Mouse (Mus musculus): ENCODE measurements around the gene Arhgef17. TPM values are rescaled to one million over a fixed set of nuclear protein-coding genes. Genes with fewer than 3 reads are reported as not detected.

Gene Arhgef17
- total RNA-seq, 1 experiment from 2014 or later = 2.2 TPM

DNA sequence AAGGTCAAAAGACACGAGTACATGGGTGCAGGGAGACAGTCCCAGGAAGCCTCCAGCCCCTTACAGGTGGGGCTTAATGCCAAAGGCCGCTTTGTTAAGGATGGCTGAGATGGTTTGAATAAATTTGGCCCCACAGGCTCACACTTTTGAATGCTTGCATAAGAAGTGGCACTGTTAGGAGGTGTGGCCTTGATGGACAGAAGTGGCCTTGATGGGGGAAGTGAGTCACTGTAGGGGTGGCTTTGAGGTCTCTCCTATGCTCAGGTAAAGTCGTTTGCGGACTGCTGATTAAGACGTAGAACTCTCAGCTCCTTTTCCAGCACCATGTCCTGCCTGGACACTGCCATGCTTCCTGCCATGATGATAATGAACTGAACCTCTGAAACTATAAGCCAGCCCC, 34.1 kb downstream of the Arhgef17 start:
- no peak for ATAC-seq (replicated peaks in 1 of 2; ENCODE audit: insufficient read depth in 1 of 2, low FRiP score in 2 of 2, low TSS enrichment in 1 of 2, low read depth in 1 of 2, poor library complexity in 2 of 2, severe bottlenecking in 2 of 2)

DNA sequence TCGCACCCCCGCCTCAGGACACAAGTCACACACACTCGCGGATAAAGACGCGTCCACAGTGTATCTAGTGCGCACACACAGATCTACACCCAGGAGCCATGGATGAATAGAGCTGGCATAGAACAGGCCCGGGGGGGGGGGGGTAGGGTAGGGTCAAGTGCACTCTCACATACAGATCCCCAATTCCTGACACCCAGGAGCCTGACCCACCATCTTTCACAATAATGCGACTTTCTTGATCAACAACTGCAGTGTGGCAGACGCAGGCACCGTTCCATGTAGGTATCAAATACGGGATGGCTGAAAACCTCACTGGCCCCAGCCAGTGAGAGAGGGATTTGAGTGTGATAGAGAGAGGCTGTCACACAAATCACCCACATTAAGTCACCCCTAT, 37.1 kb downstream of the Arhgef17 start:
- ATAC-seq (replicated peaks in 1 of 2; ENCODE audit: insufficient read depth in 1 of 2, low FRiP score in 2 of 2, low TSS enrichment in 1 of 2, low read depth in 1 of 2, poor library complexity in 2 of 2, severe bottlenecking in 2 of 2) = no peak

GRCm38 (mm10) chr7:100894057-100894832, 37.7 kb downstream of the Arhgef17 start:
- ATAC-seq (replicated peaks in 1 of 2; ENCODE audit: insufficient read depth in 1 of 2, low FRiP score in 2 of 2, low TSS enrichment in 1 of 2, low read depth in 1 of 2, poor library complexity in 2 of 2, severe bottlenecking in 2 of 2) = peak; percentile 44 to 57; a peak in 3 of 4 replicates

GRCm38 (mm10) chr7:100893249-100894056, 38.5 kb downstream of the Arhgef17 start:
- ATAC-seq (replicated peaks in 1 of 2; ENCODE audit: insufficient read depth in 1 of 2, low FRiP score in 2 of 2, low TSS enrichment in 1 of 2, low read depth in 1 of 2, poor library complexity in 2 of 2, severe bottlenecking in 2 of 2) = no peak

DNA sequence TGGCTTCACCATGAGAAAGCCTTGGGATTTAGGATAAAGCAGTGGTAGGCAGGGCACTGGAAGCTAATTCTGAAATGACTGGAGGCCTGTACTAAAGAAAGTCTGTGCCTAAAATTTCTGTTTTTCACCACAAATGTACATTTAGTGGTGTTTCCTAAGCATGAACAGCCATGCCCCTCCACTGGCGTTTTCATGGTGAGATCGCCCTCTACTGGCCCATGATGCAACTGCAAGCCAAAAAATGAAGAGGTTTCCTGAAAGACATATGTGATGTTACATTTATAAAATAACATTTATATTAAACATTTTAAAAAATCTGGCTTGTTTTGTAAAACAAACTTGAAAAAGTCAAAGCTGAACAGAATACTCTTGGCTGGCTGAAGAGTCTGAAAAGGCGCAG, 45.4 kb downstream of the Arhgef17 start:
- peak in 1 of 2 experiments; percentile 52; a peak in 2 of 4 replicates for ATAC-seq (replicated peaks in 1 of 2; ENCODE audit: insufficient read depth in 1 of 2, low FRiP score in 2 of 2, low TSS enrichment in 1 of 2, low read depth in 1 of 2, poor library complexity in 2 of 2, severe bottlenecking in 2 of 2)

GRCm38 (mm10) chr7:100884460-100884859, 47.4 kb downstream of the Arhgef17 start:
- no peak for ATAC-seq (replicated peaks in 1 of 2; ENCODE audit: insufficient read depth in 1 of 2, low FRiP score in 2 of 2, low TSS enrichment in 1 of 2, low read depth in 1 of 2, poor library complexity in 2 of 2, severe bottlenecking in 2 of 2)

DNA sequence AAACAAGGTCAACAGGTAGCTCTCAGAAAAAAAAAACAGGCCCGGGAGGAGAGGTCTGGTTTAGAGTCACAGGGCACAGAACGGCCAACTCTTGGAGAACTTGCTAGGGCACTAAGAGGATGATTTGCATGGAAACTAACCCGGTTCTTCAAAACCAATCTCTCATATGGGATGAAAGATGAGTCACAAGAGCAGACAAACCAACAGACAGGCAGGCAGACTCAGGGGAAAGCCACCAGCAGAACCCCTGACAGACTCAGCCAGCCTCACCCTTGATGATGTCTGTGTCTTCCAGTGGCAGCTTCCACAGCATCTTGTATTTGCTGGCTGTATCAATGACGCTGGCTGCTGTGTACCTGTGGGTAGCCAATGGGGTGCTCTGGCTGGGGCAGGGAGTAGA, 50.0 kb downstream of the Arhgef17 start:
- ATAC-seq (replicated peaks in 1 of 2; ENCODE audit: insufficient read depth in 1 of 2, low FRiP score in 2 of 2, low TSS enrichment in 1 of 2, low read depth in 1 of 2, poor library complexity in 2 of 2, severe bottlenecking in 2 of 2) = no peak

GRCm38 (mm10) chr7:100881531-100881930, 50.4 kb downstream of the Arhgef17 start:
- ATAC-seq (replicated peaks in 1 of 2; ENCODE audit: insufficient read depth in 1 of 2, low FRiP score in 2 of 2, low TSS enrichment in 1 of 2, low read depth in 1 of 2, poor library complexity in 2 of 2, severe bottlenecking in 2 of 2) = no peak

DNA sequence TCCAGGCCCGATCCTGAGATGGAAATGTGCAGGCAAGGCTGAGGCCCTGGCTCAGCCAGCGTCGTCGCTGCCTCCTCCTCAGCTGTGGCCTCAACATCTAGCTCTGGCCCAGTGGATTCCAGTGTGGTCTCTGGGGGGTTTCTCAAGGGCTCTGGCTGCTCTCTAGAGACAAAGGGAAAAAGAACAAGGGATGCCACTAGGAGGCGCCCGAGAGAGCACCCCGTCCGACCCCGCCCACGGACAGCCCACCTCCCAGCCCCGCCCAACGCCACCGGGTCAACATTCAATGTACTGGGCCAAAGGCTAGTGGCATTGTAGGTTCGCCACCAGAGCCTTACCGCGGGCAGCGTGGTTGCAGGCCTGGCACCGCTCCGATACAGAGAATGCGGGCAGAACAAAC, 52.3 kb downstream of the Arhgef17 start:
- peak; percentile 71 to 73 for ATAC-seq (replicated peaks in 1 of 2; ENCODE audit: insufficient read depth in 1 of 2, low FRiP score in 2 of 2, low TSS enrichment in 1 of 2, low read depth in 1 of 2, poor library complexity in 2 of 2, severe bottlenecking in 2 of 2)

- ATAC-seq (replicated peaks in 1 of 2; ENCODE audit: insufficient read depth in 1 of 2, low FRiP score in 2 of 2, low TSS enrichment in 1 of 2, low read depth in 1 of 2, poor library complexity in 2 of 2, severe bottlenecking in 2 of 2) = no peak
These were observed 55.1 kb downstream of the Arhgef17 start for GRCm38 (mm10) chr7:100876771-100877170.

GRCm38 (mm10) chr7:100876293-100876692, 55.6 kb downstream of the Arhgef17 start:
- no peak for ATAC-seq (replicated peaks in 1 of 2; ENCODE audit: insufficient read depth in 1 of 2, low FRiP score in 2 of 2, low TSS enrichment in 1 of 2, low read depth in 1 of 2, poor library complexity in 2 of 2, severe bottlenecking in 2 of 2)

DNA sequence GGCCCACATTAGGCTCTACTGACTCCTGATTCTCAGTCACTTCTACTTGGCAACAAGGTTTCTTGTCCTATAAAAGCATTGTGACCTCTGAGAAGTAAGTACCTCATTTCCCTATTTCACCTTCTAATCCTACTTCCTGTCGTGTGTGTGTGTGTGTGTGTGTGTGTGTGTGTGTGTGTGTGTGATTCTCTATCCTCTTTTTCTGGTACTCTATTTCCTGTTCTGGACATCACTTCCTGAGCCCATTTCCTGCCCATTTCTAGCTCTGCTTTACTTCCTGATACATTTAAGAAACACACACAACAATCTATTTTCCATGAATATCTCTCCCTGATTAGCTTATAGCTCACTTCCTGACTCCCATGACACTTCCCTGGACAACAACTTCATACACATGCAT, 56.1 kb downstream of the Arhgef17 start:
- no peak for ATAC-seq (replicated peaks in 1 of 2; ENCODE audit: insufficient read depth in 1 of 2, low FRiP score in 2 of 2, low TSS enrichment in 1 of 2, low read depth in 1 of 2, poor library complexity in 2 of 2, severe bottlenecking in 2 of 2)

GRCm38 (mm10) chr7:100873197-100873596, 58.7 kb downstream of the Arhgef17 start:
- no peak for ATAC-seq (replicated peaks in 1 of 2; ENCODE audit: insufficient read depth in 1 of 2, low FRiP score in 2 of 2, low TSS enrichment in 1 of 2, low read depth in 1 of 2, poor library complexity in 2 of 2, severe bottlenecking in 2 of 2)

GRCm38 (mm10) chr7:100871892-100872291, 60.0 kb downstream of the Arhgef17 start:
- ATAC-seq (replicated peaks in 1 of 2; ENCODE audit: insufficient read depth in 1 of 2, low FRiP score in 2 of 2, low TSS enrichment in 1 of 2, low read depth in 1 of 2, poor library complexity in 2 of 2, severe bottlenecking in 2 of 2) = no peak

GRCm38 (mm10) chr7:100871355-100871754, 60.6 kb downstream of the Arhgef17 start:
- no peak for ATAC-seq (replicated peaks in 1 of 2; ENCODE audit: insufficient read depth in 1 of 2, low FRiP score in 2 of 2, low TSS enrichment in 1 of 2, low read depth in 1 of 2, poor library complexity in 2 of 2, severe bottlenecking in 2 of 2)

- no peak for ATAC-seq (replicated peaks in 1 of 2; ENCODE audit: insufficient read depth in 1 of 2, low FRiP score in 2 of 2, low TSS enrichment in 1 of 2, low read depth in 1 of 2, poor library complexity in 2 of 2, severe bottlenecking in 2 of 2)
These were observed 61.9 kb downstream of the Arhgef17 start for GRCm38 (mm10) chr7:100869877-100870629.

- ATAC-seq (replicated peaks in 1 of 2; ENCODE audit: insufficient read depth in 1 of 2, low FRiP score in 2 of 2, low TSS enrichment in 1 of 2, low read depth in 1 of 2, poor library complexity in 2 of 2, severe bottlenecking in 2 of 2) = peak; percentile 22 to 29; a peak in 1 of 4 replicates
These were observed 63.4 kb downstream of the Arhgef17 start for GRCm38 (mm10) chr7:100868551-100868950.

GRCm38 (mm10) chr7:100867561-100867960, 64.3 kb downstream of the Arhgef17 start:
- ATAC-seq (replicated peaks in 1 of 2; ENCODE audit: insufficient read depth in 1 of 2, low FRiP score in 2 of 2, low TSS enrichment in 1 of 2, low read depth in 1 of 2, poor library complexity in 2 of 2, severe bottlenecking in 2 of 2) = no peak
